Mouse (Mus musculus) heart, postnatal 0 days (tissue): ENCODE measurements around the gene Ctsw.
A peak's percentile ranks its signal among the peaks of the same experiment; 100 is the strongest.

Experiments
- CTCF ChIP-seq: IDR thresholded peaks from 2 replicates; pipeline ENCODE4 v1.5.1; 2016; ENCODE audit warnings: antibody characterized with exemption, control low read depth, low read depth
- EP300 ChIP-seq: IDR thresholded peaks from 2 replicates; pipeline ENCODE4 v1.6.1; 2016; ENCODE audit warnings: antibody characterized with exemption, low read depth

DNA sequence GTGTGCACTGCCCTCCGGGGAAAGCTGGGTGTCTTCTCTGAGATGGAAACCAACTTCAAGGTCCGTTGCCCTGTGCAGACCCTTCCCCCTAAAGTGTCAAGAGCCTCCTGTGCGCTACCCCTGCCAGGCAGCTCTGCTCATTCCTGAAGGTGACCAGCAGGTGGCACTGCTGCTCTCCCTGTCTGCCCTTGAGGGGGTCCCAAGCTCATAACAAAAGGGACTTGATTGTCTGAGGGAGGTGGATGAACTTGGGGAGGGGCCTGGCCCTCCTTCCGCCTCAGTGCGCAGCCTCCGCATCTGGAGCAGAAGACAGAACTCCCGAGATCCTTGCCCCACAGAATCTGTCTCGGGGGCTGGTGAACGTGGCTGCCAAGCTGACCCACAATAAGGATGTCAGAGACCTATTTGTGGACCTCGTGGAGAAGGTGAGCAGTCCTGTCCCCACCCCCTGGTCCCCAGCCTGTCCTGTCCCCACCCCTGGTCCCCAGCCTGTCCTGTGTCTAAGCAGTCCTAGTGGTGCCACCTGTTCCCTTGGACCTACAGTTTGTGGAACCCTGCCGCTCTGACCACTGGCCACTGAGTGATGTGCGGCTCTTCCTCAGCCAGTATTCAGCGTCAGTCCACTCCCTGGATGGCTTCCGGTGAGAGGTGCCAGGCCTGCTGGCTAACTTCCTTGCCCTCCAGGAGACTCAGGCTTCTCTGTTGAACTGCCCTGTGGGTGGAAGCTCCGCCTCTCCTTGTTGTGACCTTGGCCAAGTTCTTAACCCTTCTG, 4.3 kb downstream of the Ctsw start:
- TF ChIP-seq EP300 (no peak), CTCF (peak; percentile 95)
